Mouse (Mus musculus): ENCODE measurements around the gene Fpr-rs6.

Fpr-rs6 gene
- long read RNA-seq, experiment 1: 0 reads
- long read RNA-seq, experiment 2: 0 reads

DNA sequence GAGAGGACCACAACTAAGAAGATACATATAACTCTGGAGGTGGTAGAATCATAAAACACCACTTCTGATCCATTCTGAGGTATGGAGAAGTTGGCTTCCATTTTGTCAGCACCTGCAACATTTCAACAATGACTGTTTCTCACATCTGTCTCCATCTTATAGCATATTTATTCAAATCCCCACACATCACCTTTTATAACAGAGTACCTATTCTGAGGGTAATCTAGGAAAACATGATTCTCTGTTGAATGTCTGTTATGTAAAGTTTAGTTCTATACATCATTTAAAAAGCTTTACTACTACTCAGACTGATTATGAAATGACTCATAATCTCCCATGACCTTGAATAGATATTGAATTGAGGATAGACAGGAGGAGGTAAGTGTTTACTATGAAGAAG, at the start of gene Fpr-rs6:
Gene Fpr-rs6, minus strand, starts transcription at position 101 of the 400 bp plus-strand sequence.
- intact Hi-C loops (cut with DNase I): no loop called here
